Mouse (Mus musculus) thymus, postnatal 25 days (tissue): ENCODE measurements around the gene Xrcc4.
"Not testable (repeated sequence)": the region's sequence is repeated elsewhere in the genome, so short reads cannot be mapped to it uniquely, and the experiment has no call there.

Experiments used
- DNase-seq: peaks from one replicate; pipeline ENCODE4 v3.0.0; 2022

The Xrcc4 gene

DNA sequence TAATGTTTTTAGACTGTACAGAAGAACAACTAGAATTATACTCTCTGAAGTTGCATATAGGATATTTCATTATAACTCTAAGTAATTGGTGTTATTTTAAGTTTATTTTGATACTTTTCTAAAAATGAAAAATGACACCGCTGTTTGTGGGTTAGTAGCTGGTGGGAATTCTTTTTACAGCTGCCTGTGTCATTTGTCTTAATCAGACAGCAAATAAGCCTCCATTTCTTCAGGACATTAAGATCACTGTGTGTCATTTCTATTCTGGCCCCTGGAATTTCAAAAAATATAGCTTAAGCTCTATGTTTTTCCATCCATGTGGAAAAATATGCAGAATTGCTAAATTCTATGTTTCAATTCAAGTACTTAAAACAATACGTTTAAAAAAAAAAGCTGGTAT, 287.5 kb downstream of the Xrcc4 start:
- no peak for DNase-seq

DNA sequence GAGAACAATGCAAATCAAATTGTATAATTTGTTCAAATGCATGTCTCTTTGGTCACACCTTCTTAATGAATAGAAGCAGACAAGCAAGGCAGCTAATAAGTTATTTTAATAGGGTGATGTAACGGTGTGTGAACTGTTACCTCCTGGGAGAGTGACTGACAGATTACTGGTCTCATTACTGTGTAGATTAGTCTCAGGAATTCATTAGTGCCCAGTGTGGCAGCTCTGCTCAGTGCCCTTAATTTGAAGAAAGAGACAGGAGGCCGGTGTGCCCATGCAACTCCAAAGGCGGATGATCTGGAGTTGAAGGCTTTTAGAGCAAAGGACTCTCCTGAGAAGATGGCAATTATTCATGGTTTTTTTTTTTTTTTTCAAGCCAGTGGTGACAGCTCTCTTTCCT, 291.7 kb downstream of the Xrcc4 start:
- no peak for DNase-seq

DNA sequence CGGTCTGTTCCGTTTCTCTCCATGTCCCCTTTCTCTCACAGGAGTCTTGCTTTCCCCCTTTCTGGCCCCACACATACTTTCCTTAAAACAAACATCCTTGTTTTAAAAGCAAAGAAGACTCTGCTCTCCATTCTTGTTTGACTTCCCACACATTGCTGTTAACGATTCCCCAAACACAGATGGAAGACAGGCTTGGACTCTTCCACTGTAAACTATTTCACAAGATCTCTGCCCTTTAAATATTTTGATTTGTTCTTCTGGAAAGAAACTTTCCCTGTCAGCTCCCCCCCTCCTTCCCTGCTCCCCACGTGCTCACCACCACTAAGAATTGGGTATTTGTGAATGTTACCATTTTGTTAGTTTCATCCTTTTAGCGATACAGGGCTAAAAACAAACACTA, 297.9 kb downstream of the Xrcc4 start:
- no peak for DNase-seq

DNA sequence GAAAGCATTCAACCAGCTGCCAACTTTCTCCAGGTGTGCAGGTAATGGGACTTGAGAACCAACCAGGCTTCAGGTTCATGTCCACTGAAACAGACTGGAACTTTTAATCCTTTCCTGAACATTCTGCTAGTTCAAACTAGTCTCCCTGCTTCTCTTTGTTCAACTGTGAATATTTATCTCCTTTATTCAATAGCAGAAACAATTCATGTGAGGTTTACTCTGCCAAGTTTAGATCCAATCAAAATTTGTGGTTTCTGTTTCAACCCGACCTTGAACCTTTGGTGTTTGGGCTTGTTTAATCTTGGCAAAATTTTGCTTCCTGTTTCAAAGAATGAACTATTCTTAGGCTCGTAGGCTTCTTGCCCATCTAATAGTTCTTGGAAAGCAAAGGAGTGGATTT, 306.5 kb downstream of the Xrcc4 start:
- DNase-seq = no peak

DNA sequence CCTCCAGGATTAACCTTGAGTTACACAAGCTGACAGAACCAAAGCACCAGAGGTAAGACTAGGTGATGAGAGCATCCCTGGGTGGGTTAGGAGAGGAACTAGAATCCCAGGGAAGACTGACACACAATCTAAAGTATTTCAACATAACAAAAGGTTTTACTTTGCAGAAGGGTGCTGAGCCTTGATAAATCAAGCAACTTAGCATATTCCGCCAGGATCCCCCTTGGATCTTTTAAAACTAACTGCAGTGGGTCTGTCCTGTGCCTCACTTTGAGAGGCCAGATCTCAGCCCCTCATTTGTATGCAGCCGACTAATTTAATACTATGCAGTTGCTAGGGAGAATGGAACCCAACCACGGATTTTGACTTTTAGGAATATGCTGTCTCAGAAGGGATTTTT, 309.1 kb downstream of the Xrcc4 start:
- no peak for DNase-seq

DNA sequence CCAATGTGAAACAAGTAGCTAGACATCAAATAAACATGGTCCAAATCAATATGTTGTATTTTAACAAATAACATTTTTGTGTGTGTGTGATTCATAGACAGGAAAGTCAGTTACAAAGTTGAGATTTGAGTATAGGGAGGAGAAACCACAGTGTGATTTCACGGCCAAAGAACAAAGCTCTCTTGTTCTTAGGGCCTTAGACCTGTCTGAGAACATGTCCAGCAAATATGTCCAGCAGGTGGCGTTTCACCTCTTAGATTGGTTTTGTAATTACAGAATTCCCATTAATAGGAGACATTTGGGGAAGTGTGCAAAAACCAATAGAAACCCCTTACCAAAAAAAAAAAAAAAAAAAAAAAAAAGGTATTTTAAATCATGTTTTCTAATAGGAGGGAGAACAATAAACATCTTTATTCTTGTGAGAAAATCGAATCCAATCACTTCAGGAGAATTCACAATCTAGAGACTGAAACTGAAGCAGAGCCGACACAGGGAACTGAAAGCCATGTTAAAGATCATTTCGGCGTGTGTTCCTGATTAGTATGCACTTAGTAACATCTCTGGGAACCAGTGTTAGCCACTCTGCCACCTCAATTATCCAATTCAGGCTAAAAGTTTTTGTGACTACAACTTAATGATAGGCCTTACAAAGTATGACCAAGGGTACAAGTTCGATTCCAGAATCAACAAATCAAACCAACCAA, 310.0 kb downstream of the Xrcc4 start:
- no peak for DNase-seq

DNA sequence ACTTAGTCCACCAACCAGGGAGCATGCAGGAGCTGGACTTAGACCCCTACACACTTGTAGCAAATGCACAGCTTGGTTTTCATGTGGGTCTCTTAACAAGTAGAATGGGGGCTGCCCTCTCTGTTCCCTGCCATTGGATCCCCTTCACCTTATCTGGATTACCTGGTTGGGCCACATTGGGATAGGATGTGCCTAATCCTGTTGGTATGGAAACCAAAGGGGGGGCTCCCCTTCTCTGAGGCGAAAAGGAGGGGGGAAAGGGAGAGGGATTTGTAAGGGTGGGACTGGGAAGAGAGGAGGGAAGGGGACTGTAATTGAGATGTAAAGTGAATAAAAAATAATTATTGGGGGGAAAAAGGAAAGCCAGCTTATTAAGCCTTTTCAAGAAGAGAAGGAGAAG, 311.6 kb downstream of the Xrcc4 start:
- no peak for DNase-seq

DNA sequence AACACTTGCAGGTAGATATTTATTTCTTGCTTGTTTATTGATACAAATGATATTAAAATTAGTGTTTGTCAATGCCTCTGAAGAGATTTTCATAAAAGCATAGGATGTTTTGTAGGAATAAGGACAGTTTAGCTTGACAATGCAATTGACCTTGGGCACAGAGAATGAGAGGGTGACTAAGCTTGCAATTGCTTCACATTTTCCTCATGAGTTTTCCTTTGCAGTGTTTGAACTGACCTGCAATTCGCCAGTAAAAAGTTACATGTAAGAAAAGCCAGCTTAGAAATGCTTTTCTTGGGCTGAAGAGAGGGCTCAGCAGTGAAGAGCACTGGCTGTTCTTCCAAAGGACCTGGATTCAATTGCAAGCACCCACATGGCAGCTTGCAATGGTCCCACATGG, 312.3 kb downstream of the Xrcc4 start:
- DNase-seq = no peak

DNA sequence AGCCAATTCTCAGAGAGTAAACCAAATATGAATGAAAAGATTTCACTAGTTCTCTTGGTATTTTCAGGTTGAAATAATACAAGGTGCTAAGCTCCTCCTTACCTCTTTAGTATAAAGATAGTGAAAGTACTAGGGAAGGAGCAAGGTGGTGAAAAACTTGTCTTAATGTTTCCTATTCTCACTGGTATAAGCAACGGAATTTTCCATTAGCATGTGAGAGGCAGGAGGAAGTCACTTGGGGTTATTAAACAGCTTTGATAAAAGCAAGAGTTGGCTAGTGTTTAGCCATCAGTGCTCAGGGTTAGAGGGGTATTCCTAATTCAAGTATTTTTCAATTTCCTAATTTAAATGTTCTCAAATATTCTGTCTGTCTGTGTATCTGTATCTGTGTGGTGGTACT, 322.9 kb downstream of the Xrcc4 start:
- DNase-seq = no peak

DNA sequence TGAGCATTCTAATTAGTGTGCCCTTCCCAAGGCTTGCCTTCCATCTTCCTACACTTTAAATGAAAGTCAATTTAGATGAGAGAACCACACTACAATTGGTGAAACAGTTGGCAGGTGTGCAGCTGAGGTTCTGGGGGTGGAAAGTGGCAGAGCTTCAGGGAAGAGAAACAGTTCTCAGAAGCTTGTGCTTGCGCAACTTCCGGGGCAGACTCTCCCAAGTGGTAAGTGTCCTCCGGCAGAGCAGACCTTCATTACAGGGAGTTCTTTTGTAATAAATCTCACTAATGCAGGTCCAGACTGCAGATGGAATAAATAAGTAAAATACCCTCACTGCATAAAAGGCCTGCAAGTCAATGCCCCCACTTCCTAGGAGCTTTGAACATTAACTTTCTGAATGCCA, 323.4 kb downstream of the Xrcc4 start:
- DNase-seq = no peak

DNA sequence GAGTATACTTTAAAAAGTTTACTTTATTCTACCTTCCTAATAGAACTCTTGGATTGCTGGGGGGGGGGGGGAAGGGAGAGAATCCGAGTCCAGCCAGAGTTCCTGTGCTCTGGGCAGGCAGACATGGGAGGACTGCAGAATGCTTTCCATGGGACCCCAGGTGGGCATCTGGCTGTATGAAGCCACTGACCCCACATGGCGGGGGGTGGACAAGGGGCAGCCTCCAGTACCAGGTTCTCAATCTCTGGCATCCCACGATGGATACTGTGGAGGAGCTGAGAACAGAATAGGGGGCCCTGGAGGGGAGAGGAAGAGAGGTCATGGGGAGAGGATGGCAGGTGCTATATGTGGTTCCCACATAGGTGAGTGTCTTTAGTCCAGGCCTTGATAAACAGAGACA, 327.1 kb downstream of the Xrcc4 start:
- DNase-seq = no peak

DNA sequence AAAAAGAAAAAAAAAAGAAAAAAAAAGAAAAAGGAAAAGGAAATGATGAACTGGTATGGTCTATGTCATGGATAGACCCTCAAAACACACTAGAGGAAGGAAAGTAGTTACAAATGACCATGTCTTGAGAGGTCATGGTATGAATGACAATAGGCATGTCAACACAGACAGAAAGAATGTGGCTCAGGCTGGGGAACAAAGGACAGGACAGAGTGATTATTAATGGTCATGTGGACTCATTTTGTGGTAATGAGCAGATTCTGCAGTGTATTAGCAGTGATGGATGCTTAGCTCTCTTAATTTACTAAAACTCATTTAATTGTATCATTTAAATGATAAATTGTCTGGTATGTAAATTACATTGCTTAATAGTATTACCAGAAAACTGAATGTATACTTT, 333.1 kb downstream of the Xrcc4 start:
- DNase-seq = no peak

DNA sequence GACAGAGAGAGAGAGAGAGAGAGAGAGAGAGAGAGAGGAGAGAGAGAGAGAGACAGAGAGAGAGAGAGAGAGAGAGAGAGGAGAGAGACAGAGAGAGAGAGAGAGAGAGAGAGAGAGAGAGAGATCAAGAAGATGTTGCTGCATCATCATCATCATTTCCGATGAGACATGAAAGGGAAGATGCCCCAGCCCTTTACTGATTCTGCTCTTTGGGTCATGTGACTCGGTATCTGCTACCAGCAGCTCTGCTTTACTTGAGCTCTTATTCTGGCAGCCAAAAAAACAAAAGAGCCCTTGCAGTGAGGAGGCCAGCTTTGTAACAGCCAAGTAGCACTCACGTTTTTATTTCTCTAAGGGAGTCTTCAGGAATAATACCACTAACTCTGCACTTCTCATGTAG, 338.8 kb downstream of the Xrcc4 start:
- not testable (repeated sequence) for DNase-seq

DNA sequence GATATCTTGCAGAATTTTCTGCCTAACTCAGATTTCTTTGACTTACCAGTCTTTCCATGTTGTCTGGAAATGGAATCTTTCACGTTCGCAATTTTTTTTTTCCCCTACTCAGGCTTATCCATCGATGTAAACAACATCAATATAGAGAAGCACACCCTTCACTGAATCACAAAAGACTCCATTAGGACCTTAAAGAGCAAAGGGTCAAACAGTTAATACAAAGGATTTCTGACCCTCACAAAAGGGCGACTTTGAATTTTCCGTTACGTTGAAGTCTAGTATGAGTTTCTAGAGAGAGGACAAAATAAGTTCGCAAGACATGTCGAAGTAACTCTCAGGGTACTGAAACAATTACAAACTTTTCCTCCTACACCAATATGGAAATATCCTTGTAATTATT, 346.2 kb downstream of the Xrcc4 start:
- DNase-seq = no peak

DNA sequence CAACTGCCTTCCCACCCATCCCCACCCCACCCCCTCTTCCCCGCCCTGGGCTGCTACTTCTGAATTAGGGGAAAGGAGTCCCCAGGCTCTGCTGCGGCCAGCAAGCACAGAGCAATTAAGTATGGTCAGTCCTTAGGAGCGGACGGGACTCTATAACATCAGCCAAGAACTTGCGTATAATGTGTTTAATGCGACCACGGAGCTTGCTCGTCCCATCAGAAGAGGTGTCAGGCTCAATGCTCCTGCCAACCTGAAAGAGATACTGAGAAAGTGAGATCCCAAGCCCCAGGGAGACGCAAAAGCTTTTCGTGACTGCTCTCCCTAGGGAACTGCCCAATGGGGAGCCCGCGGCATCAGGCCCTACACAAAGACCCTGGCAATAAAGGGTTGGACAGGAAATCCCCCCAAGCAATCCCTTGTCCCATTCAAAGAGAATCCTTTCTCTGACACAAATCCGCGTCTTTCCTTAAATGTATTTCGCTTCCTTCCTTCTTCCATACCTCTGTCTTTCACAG, 346.7 kb downstream of the Xrcc4 start:
- DNase-seq = no peak

DNA sequence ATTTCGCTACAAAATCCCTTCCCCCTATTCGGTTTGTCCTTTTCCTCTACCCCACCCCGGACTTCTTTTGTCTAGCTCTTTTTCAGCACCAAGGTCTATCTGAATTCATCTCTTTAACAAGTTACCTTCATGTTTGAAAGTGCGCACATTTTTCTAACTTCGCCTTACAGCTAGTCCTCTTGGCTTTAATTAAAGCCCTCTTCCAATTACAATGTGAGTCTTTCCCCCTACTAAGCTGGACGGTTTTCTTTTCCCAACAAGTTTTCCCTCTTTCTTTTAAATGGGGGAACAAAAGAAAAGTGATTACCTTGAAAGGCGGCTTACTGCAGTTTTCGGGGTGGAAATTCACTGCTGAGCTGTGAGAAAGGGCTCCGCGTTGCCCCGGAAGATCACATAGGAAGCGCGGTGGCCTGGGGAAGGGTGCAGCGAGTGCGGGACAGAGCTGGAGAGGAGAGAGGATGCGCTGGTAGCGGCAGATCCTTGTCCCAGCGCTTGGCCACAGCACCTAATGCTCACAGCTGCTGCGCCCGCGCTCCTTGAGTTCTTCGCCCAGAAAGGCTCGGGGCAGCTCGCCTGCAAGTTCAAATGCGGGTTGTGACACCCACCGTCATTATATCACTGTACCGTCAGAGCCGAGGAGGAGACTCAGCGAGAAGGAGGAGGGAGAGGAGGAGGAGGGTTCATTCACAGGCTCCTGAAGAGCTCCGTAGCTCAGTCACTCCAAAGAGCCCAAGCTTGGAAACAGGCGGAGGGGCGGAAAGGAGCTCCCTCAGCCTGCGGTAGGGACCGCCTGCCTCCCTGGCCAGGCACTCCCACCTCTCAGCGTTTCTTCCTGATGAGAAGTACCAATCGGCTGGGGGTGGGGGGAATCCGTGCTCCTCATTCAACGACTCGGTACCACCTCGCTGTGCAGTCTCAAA, 347.4 kb downstream of the Xrcc4 start, which contains the start of gene Vcan:
Gene Vcan, minus strand, starts transcription at position 744 of the 920 bp plus-strand sequence.
- DNase-seq = no peak

DNA sequence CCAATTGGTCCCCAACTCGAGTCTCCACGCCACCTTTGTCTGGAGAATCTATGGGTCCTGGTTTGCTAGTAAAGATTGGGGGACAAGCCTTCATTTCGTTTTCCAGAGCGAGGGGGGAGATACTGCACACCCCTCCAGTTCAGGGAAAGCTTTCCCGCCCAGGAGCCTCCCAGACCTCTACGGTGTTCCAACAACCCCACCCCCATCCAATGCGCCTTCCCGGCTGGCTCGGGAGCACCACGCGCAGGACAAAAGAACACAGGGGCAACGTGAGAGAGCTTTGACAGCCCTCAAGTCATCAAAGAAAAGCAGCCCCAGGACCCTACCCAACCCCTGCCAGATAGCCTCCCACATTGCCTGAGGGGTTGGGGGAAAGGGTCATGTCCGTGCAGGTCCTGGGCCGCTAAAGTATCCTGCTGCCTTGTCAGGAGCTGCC, 348.3 kb downstream of the Xrcc4 start:
- no peak for DNase-seq

DNA sequence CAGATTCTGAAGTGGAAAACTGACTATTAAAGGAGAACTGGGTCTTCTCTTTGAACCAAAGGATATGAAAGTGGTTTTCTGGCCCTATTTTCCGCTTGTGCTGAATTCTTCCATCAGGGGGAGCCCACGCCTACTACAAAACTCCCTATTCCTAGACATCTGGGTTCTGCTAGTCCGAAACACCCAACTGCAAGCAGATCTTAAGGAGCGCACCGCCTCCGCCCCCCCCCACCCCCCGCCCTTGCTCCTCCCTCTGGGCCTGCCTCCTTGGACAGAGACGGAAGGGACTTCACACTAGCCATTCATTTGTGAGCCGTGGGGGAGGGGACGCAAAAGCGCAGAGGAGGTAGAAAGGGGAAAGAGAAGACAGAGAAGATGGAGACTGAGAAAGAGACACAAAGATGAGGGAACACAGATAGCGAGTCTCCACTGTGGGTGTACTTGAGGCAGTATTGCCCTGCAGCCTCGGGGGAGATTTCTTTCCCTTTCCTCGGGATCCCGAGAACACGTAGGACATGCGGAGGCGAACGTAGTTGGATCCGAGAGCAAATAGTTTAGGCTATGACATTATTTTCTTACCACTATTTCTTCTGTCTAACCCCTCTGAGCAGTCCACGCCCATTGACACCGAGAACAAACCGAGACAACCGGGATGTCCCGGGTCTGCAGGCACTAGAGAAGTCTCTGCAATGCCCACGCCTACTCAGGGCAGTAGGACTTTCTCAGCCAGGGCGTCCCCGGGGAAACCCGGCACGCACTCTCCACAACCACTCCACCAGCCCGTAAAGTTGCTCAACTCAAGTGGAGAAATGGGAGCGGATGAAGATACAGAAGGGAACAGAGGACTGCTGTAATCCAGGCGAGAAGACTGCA, 348.9 kb downstream of the Xrcc4 start:
- DNase-seq = peak; percentile 46

DNA sequence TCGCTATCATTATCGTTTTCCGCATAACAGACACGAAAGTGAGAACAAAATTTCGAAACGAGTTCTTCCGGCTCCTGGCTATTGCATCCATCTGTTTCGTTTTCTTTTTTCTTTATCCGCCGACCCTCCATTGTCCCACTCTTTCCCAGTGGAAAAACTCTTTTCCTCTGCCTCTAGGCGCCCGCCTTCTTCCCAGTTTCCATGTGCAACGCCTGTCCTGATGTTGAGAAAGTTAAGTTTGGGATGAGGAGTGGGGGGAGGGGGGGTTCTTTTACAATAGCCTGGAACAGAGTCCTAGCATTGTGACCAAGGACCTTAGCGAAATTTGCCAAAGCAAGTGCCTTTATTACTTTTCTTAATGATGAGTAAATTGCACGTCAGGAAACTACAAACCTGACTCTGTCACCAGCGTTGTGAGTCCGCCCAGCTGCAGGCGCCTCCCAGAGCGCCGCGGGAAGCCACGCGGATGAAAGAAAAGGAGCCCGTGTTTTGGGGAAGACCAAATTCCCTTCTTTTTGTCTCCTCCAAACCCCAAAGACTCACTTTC, 349.6 kb downstream of the Xrcc4 start:
- no peak for DNase-seq

DNA sequence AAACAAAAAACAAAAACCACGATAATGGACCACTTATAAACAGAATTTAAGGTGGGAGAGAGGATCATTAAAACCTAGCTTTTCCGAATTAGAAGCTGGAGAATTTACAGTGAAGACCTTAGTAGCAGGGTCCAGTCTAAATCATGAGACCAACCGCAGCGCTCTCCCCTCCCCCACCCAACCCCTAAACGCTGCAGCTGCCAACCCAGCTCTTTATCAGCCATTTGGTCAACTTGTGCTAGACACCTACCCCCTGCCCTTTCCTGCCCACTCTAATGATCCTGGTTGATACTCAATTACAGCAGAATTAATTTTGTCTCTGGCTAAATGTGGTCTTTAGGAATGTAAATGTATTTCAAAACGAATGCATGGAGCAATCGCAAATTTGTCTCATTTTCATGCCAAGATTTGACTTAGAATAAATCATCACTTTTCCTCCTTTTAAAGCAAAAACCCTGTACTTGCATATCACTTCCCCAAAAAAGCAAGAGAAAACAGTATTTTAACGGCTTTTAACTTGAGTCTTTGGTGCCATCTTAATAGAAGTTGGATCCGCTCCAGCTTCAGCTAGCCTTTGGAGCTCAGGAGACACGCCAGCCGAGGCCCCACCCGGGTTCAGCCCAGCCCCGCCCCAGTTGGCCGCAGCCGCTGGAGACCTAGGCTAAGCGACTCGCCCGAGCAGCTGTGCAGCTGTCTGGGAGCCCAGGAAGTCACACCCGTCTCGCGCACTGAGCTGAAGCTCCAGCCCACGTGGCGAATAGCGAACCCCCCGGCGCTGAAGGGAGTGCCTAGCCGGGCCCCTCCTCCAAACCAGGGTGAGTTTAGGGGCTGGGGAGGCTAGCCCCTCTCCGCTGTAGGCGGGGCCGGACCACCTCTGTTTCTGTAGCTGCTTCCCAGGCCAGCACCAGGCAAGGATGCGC, 350.4 kb downstream of the Xrcc4 start:
- DNase-seq = peak; percentile 61

DNA sequence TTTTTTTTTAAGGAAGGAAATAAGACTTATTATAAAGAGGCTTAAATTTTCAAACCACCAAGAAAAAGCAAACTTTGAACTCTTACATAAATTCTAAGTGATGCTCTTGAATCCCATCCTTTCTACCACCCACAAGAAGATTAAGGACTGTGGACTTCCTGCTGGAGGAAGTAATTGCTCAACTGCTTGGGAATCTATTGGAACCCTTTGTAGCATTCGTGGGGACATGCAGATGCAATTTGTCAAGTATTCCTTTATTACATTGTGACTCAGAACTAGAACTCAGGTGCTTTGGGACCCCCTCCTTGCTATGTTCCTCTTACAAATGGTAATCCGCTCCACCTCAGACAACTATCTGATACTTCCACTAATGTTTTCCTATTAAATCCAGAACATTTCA, 351.1 kb downstream of the Xrcc4 start:
- no peak for DNase-seq

DNA sequence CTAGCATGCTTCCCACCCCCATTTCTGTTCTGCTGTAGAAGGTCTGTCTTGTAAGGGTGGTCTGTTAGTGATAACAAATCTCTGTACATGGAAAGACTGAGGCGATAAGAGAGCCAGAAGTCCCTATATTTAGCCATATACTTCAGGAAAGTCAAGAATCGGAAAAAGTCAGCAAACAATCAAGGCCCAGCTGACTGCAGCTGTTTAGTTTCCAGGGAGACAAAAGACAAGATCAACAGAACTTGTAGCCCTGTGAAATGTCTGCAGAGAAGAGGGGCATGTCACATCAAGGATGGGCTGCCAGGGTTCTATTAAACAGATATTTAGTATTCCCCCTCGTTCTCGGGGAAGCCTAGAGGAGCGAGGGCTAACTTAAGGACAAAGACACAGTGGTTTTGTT, 354.3 kb downstream of the Xrcc4 start:
- DNase-seq = no peak
